Mouse (Mus musculus) left cerebral cortex, adult 2 months (tissue): ENCODE results near the gene Rag1. TPM values are rescaled to one million over a fixed set of nuclear protein-coding genes. Genes with fewer than 3 reads are reported as not detected.

ENCODE experiments used
- DNase-seq, 2 experiments: peaks; one replicate each; pipeline ENCODE4 v3.0.0; 2021 to 2022; ENCODE audit warnings: low spot score in 2 of 2, mixed read lengths in 1 of 2; ENCODE audit errors: extremely low spot score in 1 of 2
- H3K27ac ChIP-seq: fragments of 200-600 bp; 2 replicates; pipeline ENCODE4 v1.8.1; 2022
- H3K4me3 ChIP-seq: fragments of 200-600 bp; 2 replicates; pipeline ENCODE4 v1.8.1; 2022
- CTCF ChIP-seq: fragments of 200-600 bp; IDR thresholded peaks from 2 replicates; pipeline ENCODE4 v1.8.1; 2022; ENCODE audit warnings: antibody characterized with exemption, mild to moderate bottlenecking, moderate library complexity
- intact Hi-C: fragments of 180-260 bp; cut with DNase I; formaldehyde crosslinking; loops from one replicate; pipeline ENCODE4 v1.15.1; 2025
- long read RNA-seq, 2 experiments: library from polyadenylated mRNA; stranded (forward); transcript quantifications; one replicate each; pipeline ENCODE4 v2.0.0; 2021; ENCODE audit warnings: borderline mapping rate in 2 of 2
- total RNA-seq, 2 experiments: library from RNA; stranded (reverse); gene quantifications; 2 replicates each; pipeline ENCODE4 v1.2.3; 2021

The Rag1 gene
- total RNA-seq, result under 1 TPM; 0.19 to 0.25 TPM
- long read RNA-seq, experiment 1, result 0 reads
- long read RNA-seq, experiment 2, result 0 reads

- no peak for DNase-seq
- no peak for TF ChIP-seq CTCF
- intact Hi-C loops, result no loop called here
- H3K27ac ChIP-seq, result no peak within 1 kb of the TSS
- H3K4me3 ChIP-seq, result no peak within 1 kb of the TSS
These were observed at the start of gene Rag1, which contains the start of gene B230118H07Rik for GRCm38 (mm10) chr2:101649114-101649671. Gene Rag1, minus strand, starts transcription at chr2:101649501. Gene B230118H07Rik, minus strand, starts transcription at chr2:101649532.

- no peak for TF ChIP-seq CTCF
- Histone ChIP-seq H3K4me3 (no peak overlapping the region), H3K27ac (no peak overlapping the region)
- no peak for DNase-seq
- intact Hi-C loops, result no loop called here
These were observed 46.3 kb upstream of the Rag1 start for GRCm38 (mm10) chr2:101695584-101695983.

- no peak for DNase-seq
- TF ChIP-seq CTCF, result peak; percentile 76
- Histone ChIP-seq H3K4me3 (no peak overlapping the region), H3K27ac (no peak overlapping the region)
- intact Hi-C loops, result no loop called here
These were observed 44.4 kb upstream of the Rag1 start for GRCm38 (mm10) chr2:101693577-101694215.

- TF ChIP-seq CTCF, result no peak
- intact Hi-C loops, result no loop called here
- DNase-seq, result no peak
- Histone ChIP-seq H3K27ac (no peak overlapping the region), H3K4me3 (no peak overlapping the region)
These were observed 43.7 kb upstream of the Rag1 start for GRCm38 (mm10) chr2:101693043-101693442.

- Histone ChIP-seq H3K4me3 (no peak overlapping the region), H3K27ac (no peak overlapping the region)
- intact Hi-C loops, result no loop called here
- no peak for TF ChIP-seq CTCF
- no peak for DNase-seq
These were observed 41.0 kb upstream of the Rag1 start for GRCm38 (mm10) chr2:101690252-101690827.

- intact Hi-C loops, result no loop called here
- Histone ChIP-seq H3K27ac (no peak overlapping the region), H3K4me3 (no peak overlapping the region)
- no peak for DNase-seq
- no peak for TF ChIP-seq CTCF
These were observed 38.7 kb upstream of the Rag1 start for GRCm38 (mm10) chr2:101688011-101688410.

GRCm38 (mm10) chr2:101684421-101684820, 35.1 kb upstream of the Rag1 start:
- DNase-seq, result no peak
- intact Hi-C loops, result no loop called here
- Histone ChIP-seq H3K4me3 (no peak overlapping the region), H3K27ac (no peak overlapping the region)
- TF ChIP-seq CTCF, result no peak

GRCm38 (mm10) chr2:101679164-101679784, 30.0 kb upstream of the Rag1 start:
- H3K27ac ChIP-seq, result no peak overlapping the region
- DNase-seq, result no peak
- no peak for TF ChIP-seq CTCF
- peak overlapping the region; percentile 67 for H3K4me3 ChIP-seq
- intact Hi-C loops, result no loop called here

- Histone ChIP-seq H3K27ac (peak within 1 kb of the TSS; percentile 80), H3K4me3 (peak within 1 kb of the TSS; percentile 67)
- DNase-seq, result peak; percentile 81 to 84
- intact Hi-C loops, result no loop called here
- peak; percentile 79 for TF ChIP-seq CTCF
These were observed 29.1 kb upstream of the Rag1 start, which contains the start of gene Traf6 for GRCm38 (mm10) chr2:101678236-101679021. Gene Traf6, plus strand, starts transcription at chr2:101678429.

GRCm38 (mm10) chr2:101673547-101673946, 24.2 kb upstream of the Rag1 start:
- no peak for DNase-seq
- H3K27ac ChIP-seq, result no peak overlapping the region
- TF ChIP-seq CTCF, result no peak
- H3K4me3 ChIP-seq, result no peak overlapping the region
- intact Hi-C loops, result no loop called here

- H3K27ac ChIP-seq, result no peak overlapping the region
- H3K4me3 ChIP-seq, result no peak overlapping the region
- no peak for DNase-seq
- intact Hi-C loops, result no loop called here
- TF ChIP-seq CTCF, result no peak
These were observed 19.4 kb upstream of the Rag1 start for GRCm38 (mm10) chr2:101668751-101669150.
